Mouse (Mus musculus) cortical plate, adult 2 months (tissue): ENCODE measurements around the gene Zzef1.

Experiments
- CTCF ChIP-seq: fragments of 200-500 bp; IDR thresholded peaks from 2 replicates; pipeline ENCODE4 v1.5.1; 2011; ENCODE audit warnings: mild to moderate bottlenecking, control low read depth, low read length; ENCODE audit not compliant: insufficient read depth; ENCODE audit errors: extremely low read depth
- POLR2A ChIP-seq: fragments of 200-500 bp; IDR thresholded peaks from 2 replicates; pipeline ENCODE4 v1.6.1; 2011; ENCODE audit warnings: mild to moderate bottlenecking, low read length, control low read depth; ENCODE audit not compliant: insufficient read depth; ENCODE audit errors: extremely low read depth

GRCm38 (mm10) chr11:72759581-72759980 is 36.4 kb upstream of the Zzef1 start:
- no peak for TF ChIP-seq CTCF
- TF ChIP-seq POLR2A, result no peak
